Mouse (Mus musculus): ENCODE data around the gene Cdk4.

Cdk4 gene

DNA sequence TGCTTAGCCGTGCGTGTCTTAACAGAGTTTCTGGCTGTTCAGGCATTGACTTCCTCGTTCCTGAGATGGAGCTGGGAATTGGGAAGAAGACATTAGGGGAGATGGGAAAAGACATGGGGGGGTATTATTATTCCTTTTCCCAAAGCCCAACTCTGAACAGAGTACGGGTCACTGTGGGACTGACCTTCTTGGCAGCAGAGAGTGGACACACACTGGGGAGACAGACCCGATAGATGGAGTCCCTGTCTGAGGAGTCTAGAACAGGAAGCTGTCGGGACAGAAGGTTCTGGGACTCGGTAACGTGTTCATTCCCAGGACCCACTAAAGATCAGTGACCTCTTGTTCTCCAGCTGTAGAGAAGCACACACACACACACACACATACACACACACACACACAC, 12.3 kb downstream of the Cdk4 start:
- DNase-seq (ENCODE audit: low spot score in 2 of 2): no peak

DNA sequence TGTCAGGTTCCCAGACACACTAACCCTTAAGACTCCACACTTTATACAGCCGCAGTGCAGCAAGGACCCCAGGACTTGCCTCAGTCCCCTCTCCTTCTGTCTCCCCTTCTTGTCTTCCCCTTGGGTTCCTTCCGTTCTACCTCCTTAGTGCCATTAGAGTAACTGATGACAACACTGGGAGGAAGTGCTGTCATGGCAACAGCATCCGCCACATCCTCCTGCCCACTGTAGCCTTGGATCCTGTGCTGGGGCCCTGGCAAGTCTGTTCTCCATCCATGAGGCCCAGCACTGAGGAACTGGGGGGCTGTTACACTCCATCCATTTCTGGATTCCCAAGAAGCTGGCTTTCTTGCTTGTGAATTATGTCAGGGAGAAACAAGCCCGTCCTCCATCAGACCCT, 12.7 kb downstream of the Cdk4 start:
- DNase-seq (ENCODE audit: low spot score in 2 of 2): peak; percentile 69 to 74

GRCm38 (mm10) chr10:127077515-127077914, 14.2 kb downstream of the Cdk4 start:
- no peak for DNase-seq (ENCODE audit: low spot score in 2 of 2)

DNA sequence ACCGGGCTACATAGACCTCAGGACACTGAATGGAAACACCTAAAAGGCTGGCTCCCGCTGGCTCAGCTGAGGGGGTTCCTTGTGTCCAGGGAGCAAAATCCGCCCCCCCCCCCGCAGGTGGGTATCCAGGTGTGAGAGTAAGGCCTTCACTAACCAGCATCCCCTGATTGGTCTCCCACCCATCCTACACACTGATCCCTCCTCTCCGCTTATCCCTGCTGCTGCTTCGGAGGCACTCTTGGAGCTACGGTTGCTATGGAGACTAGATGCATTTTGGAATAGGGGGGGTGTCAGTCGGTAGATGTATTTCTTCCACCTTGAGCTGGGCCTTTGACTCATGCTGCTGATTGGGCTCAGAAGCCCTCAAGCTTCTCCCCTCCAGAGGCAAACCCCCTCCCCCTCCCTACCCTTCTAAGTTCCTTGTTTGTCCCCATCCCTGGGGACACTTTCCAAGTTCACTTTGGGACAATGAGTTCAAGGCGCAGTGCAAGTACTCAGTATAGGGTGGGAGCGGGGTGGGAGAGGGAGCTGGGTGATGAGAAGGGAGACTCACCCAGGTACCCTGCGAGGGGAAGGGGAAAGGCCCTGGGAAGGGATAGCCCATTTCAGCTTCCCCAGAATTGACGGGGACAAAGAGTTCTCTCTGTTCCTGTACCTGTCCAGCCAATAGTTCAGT, 14.8 kb downstream of the Cdk4 start:
- no peak for DNase-seq (ENCODE audit: low spot score in 2 of 2)

DNA sequence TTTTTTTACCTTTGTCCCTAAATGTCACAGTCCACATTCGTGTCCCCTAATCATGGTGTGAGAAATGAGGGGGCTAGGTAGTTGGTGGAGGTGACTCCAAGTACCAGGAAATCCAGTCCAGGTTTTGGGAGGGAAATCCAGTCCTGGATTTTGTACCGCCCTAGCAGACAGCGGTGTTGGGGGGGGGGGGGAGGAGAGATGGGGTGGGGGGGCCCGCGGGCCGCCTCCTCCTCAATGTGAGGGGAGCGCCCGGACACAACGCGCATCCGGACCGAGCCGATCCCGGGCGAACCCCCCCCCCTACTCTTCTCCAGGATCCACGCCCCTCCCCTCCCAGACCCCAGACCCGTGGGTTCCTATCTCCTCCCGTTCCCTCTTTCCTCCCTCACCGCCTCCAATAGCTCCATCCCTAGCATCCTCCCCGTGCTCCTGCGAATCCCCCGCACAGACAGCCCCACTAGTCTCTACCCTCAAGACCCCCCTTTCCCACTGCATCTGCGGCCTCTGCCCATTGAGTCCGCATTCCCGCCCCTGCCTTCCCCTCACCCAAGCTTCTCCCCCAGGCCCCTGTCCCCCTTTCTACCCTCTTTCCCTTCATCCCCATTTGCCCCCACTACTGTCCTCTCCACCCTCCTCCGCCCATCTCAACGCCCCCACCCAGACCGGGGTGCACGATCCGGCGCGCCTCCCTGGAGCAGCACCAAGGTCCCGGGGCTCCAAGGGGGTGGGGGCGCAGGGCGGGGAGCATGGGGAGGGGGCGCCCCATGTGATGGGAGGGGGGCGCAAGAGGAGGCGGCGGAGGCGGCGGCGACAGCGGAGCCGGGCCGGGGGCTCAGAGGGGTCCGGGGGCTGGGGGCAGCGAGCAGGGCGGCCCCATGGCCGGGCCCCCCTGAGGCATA, 15.6 kb downstream of the Cdk4 start:
- DNase-seq (ENCODE audit: low spot score in 2 of 2): no peak

DNA sequence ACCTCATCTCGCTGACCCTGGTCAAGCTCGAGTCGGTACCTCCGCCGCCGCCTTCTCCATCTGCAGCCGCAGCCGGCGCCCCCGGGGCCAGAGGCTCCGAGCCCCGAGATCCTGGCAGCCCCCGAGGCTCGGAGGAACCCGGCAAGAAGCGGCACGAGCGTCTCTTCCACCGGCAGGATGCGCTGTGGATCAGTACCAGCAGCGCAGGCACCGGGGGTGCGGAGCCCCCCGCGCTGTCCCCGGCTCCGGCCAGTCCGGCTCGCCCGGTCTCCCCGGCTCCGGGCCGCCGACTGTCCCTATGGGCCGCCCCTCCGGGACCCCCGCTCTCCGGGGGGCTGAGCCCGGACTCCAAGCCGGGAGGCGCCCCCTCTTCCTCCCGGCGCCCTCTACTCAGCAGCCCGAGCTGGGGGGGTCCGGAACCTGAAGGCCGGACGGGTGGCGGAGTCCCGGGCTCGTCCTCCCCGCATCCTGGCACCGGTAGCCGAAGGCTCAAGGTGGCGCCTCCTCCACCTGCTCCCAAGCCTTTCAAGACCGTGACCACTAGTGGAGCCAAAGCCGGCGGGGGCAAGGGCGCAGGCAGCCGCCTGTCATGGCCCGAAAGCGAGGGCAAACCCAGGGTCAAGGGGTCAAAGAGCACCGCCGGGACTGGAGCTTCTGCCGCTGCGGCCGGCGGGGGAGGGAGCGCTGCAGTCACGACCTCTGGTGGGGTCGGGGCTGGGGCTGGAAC, 16.5 kb downstream of the Cdk4 start:
- no peak for DNase-seq (ENCODE audit: low spot score in 2 of 2)

GRCm38 (mm10) chr10:127080901-127081780, 17.8 kb downstream of the Cdk4 start:
- DNase-seq (ENCODE audit: low spot score in 2 of 2): no peak

GRCm38 (mm10) chr10:127081996-127082620, 18.8 kb downstream of the Cdk4 start:
- DNase-seq (ENCODE audit: low spot score in 2 of 2): no peak

DNA sequence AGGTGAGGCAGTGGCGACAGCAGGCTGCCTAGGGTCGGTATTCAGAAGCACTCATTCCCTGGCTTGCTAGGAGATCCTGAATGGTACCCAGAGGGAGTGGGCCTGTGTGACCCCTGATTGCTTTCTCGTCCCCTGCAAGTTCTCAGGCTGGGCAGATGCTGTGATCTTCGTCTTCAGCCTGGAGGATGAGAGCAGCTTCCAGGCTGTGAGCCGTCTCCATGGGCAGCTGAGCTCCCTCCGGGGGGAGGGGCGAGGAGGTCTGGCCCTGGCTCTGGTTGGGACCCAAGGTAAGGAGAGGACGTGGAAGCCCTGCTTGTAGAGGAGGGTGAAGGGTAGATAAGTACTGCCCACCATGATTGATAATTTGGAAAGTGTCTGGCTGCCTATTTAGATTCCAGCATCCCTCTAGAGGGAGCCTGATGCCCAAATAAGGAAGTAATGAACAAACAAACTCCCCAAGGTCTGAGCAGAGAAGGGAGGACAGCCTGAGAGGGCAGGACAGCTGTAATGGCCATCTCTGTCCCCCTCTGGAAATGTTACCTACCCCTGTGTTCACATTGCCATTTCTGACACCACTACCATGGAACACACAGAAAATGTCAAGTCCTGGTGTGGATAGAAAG, 20.1 kb downstream of the Cdk4 start:
- no peak for DNase-seq (ENCODE audit: low spot score in 2 of 2)

DNA sequence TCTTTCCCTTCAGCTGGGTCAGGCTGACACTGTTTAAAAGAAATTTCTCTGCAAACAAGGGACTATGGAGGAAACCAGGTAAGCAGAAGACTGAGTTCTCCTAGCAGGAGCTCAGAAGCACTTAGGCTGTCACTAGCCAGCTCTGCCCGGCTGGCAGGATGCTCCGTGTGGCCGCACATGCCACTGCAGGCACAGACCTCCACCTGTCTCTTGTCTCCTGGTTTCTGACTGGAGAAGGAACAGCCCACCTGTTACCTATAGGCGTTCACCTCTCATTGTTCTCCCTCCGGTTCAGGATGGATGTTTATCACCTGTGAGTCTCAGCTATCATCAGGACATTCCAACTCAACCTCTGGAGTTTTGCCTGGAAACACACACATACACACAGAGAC, 20.6 kb downstream of the Cdk4 start:
- DNase-seq (ENCODE audit: low spot score in 2 of 2): no peak

GRCm38 (mm10) chr10:127085052-127085451, 21.7 kb downstream of the Cdk4 start:
- no peak for DNase-seq (ENCODE audit: low spot score in 2 of 2)

GRCm38 (mm10) chr10:127085633-127086032, 22.3 kb downstream of the Cdk4 start:
- DNase-seq (ENCODE audit: low spot score in 2 of 2): no peak

DNA sequence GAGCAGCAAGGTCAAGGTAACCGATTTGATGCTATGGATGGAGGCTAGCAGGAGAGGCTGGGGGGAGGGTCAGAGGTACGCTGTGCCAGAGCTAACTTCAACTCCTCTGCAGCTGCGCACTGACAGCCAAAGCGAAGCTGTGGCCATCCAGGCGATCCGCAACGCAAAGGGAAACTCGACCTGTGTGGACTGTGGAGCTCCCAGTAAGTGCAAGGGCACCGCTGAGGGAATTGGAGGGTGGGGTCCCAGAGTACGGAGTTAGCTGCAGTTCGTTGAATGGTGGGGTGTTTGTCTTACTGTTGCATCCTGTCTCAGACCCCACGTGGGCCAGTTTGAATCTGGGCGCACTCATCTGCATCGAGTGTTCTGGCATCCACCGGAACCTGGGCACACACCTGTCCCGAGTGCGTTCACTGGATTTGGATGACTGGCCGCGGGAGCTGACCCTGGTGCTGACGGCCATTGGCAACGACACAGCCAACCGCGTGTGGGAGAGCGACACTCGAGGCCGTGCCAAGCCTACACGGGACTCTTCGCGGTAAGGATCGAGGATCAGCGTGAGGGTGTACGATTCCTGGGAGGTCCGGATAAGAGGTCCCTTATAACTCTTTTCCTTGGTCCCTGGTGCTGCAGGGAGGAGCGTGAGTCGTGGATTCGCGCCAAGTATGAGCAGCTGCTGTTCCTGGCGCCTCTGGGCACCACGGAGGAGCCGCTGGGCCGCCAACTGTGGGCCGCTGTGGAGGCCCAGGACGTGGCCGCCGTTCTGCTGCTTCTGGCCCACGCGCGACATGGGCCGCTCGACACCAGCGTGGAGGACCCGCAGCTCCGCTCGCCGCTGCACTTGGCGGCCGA, 27.5 kb downstream of the Cdk4 start:
- no peak for DNase-seq (ENCODE audit: low spot score in 2 of 2)

- DNase-seq (ENCODE audit: low spot score in 2 of 2): no peak
These were observed 28.4 kb downstream of the Cdk4 start for GRCm38 (mm10) chr10:127091507-127092396.

- DNase-seq (ENCODE audit: low spot score in 2 of 2): no peak
These were observed 29.4 kb downstream of the Cdk4 start for GRCm38 (mm10) chr10:127092742-127093141.

GRCm38 (mm10) chr10:127094382-127094802, 31.1 kb downstream of the Cdk4 start:
- no peak for DNase-seq (ENCODE audit: low spot score in 2 of 2)

DNA sequence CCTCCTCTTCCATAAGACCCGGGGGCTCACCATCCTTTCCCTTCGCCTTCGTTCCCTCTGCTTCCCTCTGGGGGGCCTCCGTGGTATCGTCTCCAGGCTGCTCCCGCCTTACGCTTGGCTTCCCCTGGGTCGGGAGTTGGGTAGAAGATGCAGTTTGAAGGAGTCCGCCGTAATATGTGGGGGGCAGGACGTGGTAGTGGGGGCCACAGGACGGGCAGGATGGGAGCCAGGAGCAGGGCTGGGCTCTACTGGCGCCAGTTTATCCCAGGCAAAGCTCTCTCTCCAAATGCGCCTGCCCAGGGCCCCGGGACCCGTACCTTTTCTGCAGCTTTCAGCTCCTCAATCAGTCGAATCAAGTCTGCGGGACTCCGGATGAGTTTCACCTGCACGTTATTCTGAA, 35.2 kb downstream of the Cdk4 start:
- no peak for DNase-seq (ENCODE audit: low spot score in 2 of 2)

- DNase-seq (ENCODE audit: low spot score in 2 of 2): no peak
These were observed 35.9 kb downstream of the Cdk4 start for GRCm38 (mm10) chr10:127099191-127099590.

- no peak for DNase-seq (ENCODE audit: low spot score in 2 of 2)
These were observed 36.5 kb downstream of the Cdk4 start for GRCm38 (mm10) chr10:127099868-127100267.

Measured in spleen, postnatal 36 days (tissue).